Mouse (Mus musculus) CD4-positive, CD25-positive, alpha-beta regulatory T cell, adult 2 months (primary cell): ENCODE data around the gene Zdhhc8.

Experiments
- DNase-seq: peaks from one replicate; pipeline ENCODE4 v3.0.0-alpha.2; 2012; ENCODE audit warnings: low read depth, low spot score

Zdhhc8 gene

GRCm38 (mm10) chr16:18234671-18235388 lies at the start of gene Zdhhc8:
Gene Zdhhc8 (minus strand): TSS chr16:18235136.
- peak; percentile 70 for DNase-seq

DNA sequence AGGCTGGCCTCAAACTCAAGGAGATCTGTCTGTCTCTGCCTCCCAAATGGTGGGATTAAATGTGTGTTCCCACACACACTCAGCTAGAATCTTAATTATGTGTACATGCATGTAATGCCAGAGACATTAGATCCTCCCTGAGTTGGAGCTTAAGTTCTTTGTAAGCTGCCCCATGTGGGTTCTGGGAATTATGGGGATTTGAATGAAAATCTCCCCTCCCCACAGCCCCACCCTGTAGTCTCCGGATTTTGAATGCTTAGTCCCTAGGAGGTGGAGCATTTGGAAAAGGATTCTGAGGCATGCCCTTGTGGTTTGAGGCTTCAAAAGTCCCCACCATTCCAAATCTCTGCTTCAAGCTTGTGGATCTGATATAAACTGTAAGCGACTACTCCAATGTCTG lies 40.2 kb upstream of the Zdhhc8 start:
- DNase-seq = no peak

DNA sequence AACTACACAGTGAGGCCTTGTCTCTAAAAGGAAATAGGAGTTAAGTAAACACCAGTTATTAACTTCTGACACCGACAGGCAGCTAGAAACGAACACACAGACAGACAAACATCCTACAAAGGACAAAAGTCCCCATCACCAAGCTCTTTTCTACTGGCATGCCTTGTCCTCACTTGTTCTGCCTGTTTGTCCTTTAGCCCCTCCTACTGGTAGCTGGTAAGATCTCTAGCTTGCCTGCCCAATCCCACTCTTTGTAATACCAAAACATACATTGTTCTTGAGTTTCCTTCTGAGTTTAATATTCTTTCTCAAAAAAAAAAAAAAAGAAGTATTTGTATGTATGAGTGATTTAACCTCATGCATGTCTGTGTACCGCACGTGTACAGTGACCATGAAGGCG lies 33.2 kb upstream of the Zdhhc8 start:
- peak; percentile 45 for DNase-seq

DNA sequence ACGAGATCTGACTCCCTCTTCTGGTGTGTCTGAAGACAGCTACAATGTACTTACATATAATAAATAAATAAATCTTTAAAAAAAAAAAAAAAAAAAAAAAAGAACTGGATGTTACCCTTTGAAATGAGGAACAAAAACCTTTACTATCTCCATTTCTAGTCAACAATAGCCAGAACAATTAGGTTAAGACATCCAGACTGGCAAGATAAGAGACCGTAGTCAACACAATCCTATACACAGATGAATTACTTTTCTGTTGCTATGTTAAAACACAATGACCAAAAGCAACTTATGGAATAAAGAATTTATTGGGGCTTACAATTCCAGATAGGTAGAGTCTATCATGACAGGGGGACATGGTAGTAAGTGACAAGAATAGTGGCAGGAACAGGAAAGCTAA lies 30.1 kb upstream of the Zdhhc8 start:
- DNase-seq = no peak

- DNase-seq = no peak
Observed at GRCm38 (mm10) chr16:18258221-18258620, 23.3 kb upstream of the Zdhhc8 start, which contains the start of gene Gm49776. Gene Gm49776 (minus strand): TSS chr16:18258321.

GRCm38 (mm10) chr16:18253866-18254265 lies 18.9 kb upstream of the Zdhhc8 start:
- DNase-seq = no peak

GRCm38 (mm10) chr16:18252736-18253135 lies 17.8 kb upstream of the Zdhhc8 start:
- no peak for DNase-seq

- no peak for DNase-seq
Observed at GRCm38 (mm10) chr16:18250828-18251790, 16.2 kb upstream of the Zdhhc8 start.

- no peak for DNase-seq
Observed at GRCm38 (mm10) chr16:18250231-18250630, 15.3 kb upstream of the Zdhhc8 start.

- DNase-seq = peak; percentile 51
Observed at GRCm38 (mm10) chr16:18249364-18249967, 14.5 kb upstream of the Zdhhc8 start.

DNA sequence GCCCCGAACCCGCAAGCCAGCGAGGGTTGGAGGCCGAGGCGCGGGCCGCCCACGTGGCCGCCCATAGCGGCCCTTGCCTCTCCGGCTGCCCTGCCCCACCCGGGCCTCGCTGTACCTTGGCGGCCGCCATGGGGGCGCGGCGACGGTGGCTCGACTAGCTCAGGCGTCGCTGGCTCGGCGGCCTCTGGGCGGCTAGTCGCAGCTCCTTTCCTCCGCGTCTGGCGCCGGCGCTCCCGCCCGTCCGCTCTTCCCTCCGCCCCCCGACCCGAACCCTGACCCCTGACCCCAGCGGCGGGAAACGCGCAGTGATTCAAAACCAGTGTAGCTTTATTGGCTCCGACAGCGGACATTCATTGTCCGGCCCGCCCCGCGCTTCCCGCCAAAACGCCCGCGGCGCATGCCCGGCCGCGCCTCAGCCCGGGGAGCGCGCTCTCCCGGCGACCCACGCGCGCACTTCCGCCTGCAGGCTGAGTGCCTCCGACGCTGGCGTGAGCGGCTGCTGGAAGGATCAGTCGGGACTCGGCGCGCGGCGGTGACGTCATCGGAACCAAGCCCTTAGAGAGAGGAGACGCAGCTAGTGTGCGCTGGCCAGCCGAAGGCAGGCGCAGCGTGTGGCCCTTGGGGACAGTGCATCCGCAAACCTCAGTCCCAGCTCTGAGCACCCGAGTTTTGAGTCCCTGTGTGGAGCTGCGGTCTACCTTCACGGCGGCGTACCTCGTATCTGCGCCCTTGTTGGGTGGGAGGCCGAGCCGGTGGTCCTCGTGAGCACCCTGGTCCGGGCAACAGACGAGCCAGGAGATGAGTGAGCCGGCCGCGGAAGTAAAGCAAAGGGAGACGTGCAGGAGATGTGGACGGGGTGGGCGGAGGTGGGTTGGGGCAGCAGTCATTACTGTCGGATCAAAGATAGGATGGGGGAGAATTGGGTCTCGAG lies 13.8 kb upstream of the Zdhhc8 start, which contains the start of the genes Trmt2a and Ranbp1:
TSS of gene Trmt2a (plus strand) at position 247 of the 931 bp plus-strand sequence.
TSS of gene Ranbp1 (minus strand) at position 300 of the 931 bp plus-strand sequence.
- peak; percentile 100 for DNase-seq

DNA sequence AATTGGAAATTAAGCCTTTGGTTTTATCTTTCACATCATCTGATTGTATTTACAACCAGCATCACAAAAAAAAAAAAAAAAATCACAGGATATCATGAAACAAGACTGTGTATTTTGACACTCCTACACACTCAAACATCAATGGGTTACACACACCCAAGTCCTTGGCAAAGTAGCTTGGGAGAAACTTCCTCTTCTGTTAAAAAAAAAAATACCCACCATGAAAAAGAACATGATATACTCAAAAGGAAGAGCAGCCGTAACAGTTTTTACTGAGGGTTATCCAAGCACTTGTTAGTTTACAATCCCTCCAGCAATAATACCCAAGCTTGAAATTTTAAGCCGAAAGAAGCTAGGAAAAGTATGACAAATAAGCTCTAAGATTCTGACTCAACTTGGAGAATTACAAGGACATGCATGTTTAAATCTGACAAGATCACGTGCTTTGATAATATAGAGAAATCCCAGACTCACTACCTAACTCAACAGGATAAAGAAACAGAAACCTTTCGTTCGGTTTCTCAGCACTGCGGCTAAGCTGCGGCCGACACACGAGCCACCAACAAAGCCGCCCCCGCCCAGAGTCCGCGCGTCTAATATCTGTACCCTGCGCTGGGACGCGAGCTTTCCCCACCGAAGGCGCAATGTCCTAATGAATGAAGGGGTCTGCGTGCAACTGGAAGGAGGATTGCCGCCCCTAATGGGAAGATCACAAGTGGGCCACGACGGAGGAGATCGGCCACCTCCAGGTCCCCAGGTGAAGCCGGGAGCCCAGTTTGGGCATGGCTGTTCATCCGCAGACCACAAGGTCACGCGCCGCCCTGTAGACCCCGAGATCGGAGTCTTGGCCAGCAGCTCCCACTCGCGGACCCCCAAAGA lies 12.8 kb upstream of the Zdhhc8 start:
- no peak for DNase-seq

- DNase-seq = no peak
Observed at GRCm38 (mm10) chr16:18241581-18241980, 6.6 kb upstream of the Zdhhc8 start.

GRCm38 (mm10) chr16:18236676-18237501 lies 2.0 kb upstream of the Zdhhc8 start:
- no peak for DNase-seq

- DNase-seq = peak; percentile 33
Observed at GRCm38 (mm10) chr16:18235389-18236065, 591 bp upstream of the Zdhhc8 start.

DNA sequence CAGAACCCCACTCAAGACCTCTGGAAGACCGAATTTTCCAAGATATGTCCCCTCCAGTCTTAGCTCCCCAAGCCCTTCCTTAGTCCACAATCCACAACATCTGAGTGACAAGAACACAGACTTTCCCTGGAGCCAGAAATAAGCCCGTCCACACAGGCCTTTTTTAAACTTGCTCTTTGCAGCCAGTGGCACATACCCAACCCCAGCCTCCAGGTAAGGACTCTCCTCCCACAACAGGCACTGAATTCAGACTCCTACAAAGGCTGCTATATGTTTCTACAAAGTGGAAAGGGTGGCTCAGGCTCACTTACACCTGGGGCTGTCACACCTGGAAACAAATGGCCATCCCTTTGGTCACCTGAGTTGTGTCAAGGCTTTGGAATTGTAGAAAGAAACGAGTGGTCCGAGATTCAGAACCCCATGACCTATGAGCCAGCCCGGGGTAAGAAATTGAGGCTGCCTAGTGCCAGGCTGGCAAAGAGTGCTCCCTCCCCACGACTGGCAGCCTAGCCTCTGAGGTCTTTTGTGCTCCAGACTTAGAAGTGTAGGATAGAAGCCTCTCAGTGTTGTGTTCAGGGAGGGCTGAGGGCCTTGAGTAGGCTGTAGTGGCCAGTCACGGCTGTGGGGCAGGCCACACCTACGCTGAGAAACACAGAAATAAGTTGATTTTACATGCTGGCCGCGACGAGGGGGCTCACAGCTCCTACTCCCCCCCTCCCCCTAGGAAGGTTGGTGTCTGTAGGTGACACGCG lies 841 bp downstream of the Zdhhc8 start:
- DNase-seq = no peak

DNA sequence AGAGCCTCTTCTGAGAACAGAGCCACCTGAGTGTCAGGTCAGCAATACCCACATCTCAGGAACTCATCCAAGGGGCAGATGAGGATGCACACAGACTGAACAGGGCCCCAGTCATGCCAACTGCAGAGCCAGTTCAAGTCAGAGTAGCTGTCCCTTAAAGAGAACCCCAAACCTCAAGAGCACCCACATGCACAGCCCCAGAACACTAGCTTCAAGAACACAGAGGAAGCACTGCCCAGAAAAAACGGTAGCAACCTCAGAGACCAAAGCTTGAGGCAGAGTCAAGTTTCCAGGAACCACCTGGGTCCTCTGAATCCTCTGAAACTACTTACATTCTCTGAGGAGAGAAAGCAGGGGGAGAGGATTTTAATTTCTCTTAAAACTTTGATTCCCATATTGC lies 1.5 kb downstream of the Zdhhc8 start:
- no peak for DNase-seq

DNA sequence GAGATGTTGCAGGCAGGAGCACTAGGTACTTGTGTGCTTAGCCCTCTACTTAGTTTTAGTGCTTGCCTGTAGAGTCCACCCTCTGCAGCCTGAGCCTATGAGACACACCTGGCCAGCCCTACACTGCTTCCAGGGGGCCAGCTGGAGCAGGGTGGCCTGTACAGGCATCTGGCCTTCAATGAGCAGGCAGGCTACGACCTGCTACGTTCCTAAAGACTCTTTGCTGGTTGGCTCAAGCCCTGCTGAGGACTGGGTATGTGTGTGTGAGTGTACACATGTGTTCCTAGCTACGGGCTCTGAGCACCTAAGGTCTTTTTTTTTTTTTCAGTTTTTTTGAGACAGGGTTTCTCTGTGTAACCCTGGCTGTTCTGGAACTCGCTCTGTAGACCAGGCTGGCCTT lies 3.5 kb downstream of the Zdhhc8 start:
- DNase-seq = no peak
